ENCODE assay signal across 23 mouse cellular contexts in the genomic region with DNA sequence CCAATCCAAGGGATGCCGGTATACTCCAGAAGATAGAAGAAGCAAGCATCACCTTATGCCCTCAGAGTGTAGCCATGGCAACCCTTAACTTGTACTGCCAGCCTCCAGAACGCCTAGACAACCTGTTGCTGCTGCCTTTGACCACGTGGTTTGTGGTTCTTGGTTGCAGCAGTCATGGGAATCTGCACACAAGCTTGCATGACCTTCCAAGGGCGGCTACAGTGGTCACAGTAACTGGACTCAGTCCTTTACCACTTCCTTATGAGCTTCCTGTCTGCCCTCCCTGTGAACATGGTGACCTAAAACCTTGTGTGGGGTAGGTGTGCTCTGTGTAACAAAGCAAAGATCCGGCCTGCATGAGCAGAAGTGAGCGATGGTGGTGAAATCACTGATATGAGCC.
DNase-seq lines count a peak whose midpoint lies in the region; ATAC-seq and TF ChIP-seq lines count a peak whose summit lies in the region.
"Had no signal": no experiment of that assay in that cellular context is flagged by ENCODE, and none has a peak within 500 bp of the region (broad histone marks: within the 10 kb centered on the region; RNA-seq: fewer than 3 reads in every experiment).

No protein-coding gene starts in this region.

- H3K79me2 ChIP-seq in CH12.LX (replicated peaks; ENCODE audit: control insufficient read depth, extremely low read depth, insufficient read depth, poor library complexity, severe bottlenecking) (no peaks in the 10 kb centered on the region), macrophage (ENCODE audit: inconsistent target) (peaks cover 74% of the 10 kb centered on the region)

- in situ Hi-C loops in CH12.LX (cut with MboI; ENCODE audit: low pct_ligation_motif_present, low pct_unique_long_range_greater_than_20kb, low sequenced_read_pairs), result no loop called here

- 61% methylated on average over 6 of the region's 6 CpGs for WGBS in liver, postnatal 0 days (ENCODE audit: insufficient replicate concordance)
- WGBS in liver, embryonic 11.5 days, result 62% methylated on average over 6 of the region's 6 CpGs
- 22% methylated on average over 6 of the region's 6 CpGs for WGBS in macrophage (ENCODE audit: missing documents)
- 87% methylated on average over 6 of the region's 6 CpGs for WGBS in forebrain, embryonic 16.5 days

- H3K9ac ChIP-seq in liver, postnatal 0 days (replicated peaks), result no peak overlapping the region
- H3K9ac ChIP-seq in liver, embryonic 11.5 days (ENCODE audit: low read depth, low read length), result no peak overlapping the region
- H3K9ac ChIP-seq in CH12.LX (ENCODE audit: insufficient read depth, low read depth), result no peak overlapping the region
- H3K9ac ChIP-seq in forebrain, embryonic 16.5 days (replicated peaks; ENCODE audit: low read depth, low read length), result no peak overlapping the region
- H3K9ac ChIP-seq: hindbrain, embryonic 15.5 days; lung, embryonic 15.5 days; midbrain, embryonic 15.5 days had no signal

- no peak for TF ChIP-seq EP300 in liver, postnatal 0 days (IDR thresholded peaks at IDR 0.05; ENCODE audit: low read depth)
- no peak for TF ChIP-seq EP300 in CH12.LX (IDR thresholded peaks at IDR 0.05; ENCODE audit: low read length)

- peak; percentile 54 for ATAC-seq in liver, postnatal 0 days
- ATAC-seq in liver, embryonic 11.5 days (replicated peaks; ENCODE audit: low FRiP score), result no peak
- no peak for ATAC-seq in forebrain, embryonic 16.5 days
- ATAC-seq: midbrain, embryonic 15.5 days had no signal

- dilution Hi-C loops in CH12.LX (cut with MboI; ENCODE audit: extremely low pct_ligation_motif_present, extremely low pct_unique_long_range_greater_than_20kb, low sequenced_read_pairs), result no loop called here

- no peaks in the 10 kb centered on the region for H3K27me3 ChIP-seq in liver, postnatal 0 days (ENCODE audit: insufficient read depth, low read length)
- no peaks in the 10 kb centered on the region for H3K27me3 ChIP-seq in liver, embryonic 11.5 days (replicated peaks; ENCODE audit: control insufficient read depth, insufficient read depth, low read length)
- H3K27me3 ChIP-seq in CH12.LX (replicated peaks), result no peaks in the 10 kb centered on the region
- H3K27me3 ChIP-seq in forebrain, embryonic 16.5 days (replicated peaks; ENCODE audit: control insufficient read depth, insufficient read depth, low read length), result no peaks in the 10 kb centered on the region
- H3K27me3 ChIP-seq: hindbrain, embryonic 15.5 days; lung, embryonic 15.5 days; midbrain, embryonic 15.5 days had no signal

- H3K4me2 ChIP-seq in liver, postnatal 0 days (ENCODE audit: low read depth, low read length), result no peak overlapping the region
- no peak overlapping the region for H3K4me2 ChIP-seq in liver, embryonic 11.5 days
- H3K4me2 ChIP-seq in CH12.LX (ENCODE audit: insufficient read depth, low read depth, poor library complexity, severe bottlenecking), result no peak overlapping the region
- no peak overlapping the region for H3K4me2 ChIP-seq in forebrain, embryonic 16.5 days (ENCODE audit: low read length)
- H3K4me2 ChIP-seq: hindbrain, embryonic 15.5 days; lung, embryonic 15.5 days; midbrain, embryonic 15.5 days had no signal

- H3K9me3 ChIP-seq in liver, postnatal 0 days (ENCODE audit: low read length), result no peaks in the 10 kb centered on the region
- H3K9me3 ChIP-seq in liver, embryonic 11.5 days (ENCODE audit: control insufficient read depth, low read length), result no peaks in the 10 kb centered on the region
- H3K9me3 ChIP-seq in CH12.LX (replicated peaks; ENCODE audit: low read length), result no peaks in the 10 kb centered on the region
- H3K9me3 ChIP-seq in forebrain, embryonic 16.5 days (ENCODE audit: control insufficient read depth, low read length), result no peaks in the 10 kb centered on the region
- H3K9me3 ChIP-seq: embryonic facial prominence, embryonic 10.5 days; forebrain, embryonic 10.5 days; hindbrain, embryonic 15.5 days; limb, embryonic 10.5 days; lung, embryonic 15.5 days; midbrain, embryonic 15.5 days had no signal

- H3K27ac ChIP-seq in liver, postnatal 0 days (ENCODE audit: low read depth), result no peak overlapping the region
- no peak overlapping the region for H3K27ac ChIP-seq in liver, embryonic 11.5 days (ENCODE audit: low read depth, low read length)
- H3K27ac ChIP-seq in CH12.LX (ENCODE audit: insufficient read depth, low read depth), result no peak overlapping the region
- peak overlapping the region; percentile 15; the same call in 1 of the 2 replicates for H3K27ac ChIP-seq in macrophage
- H3K27ac ChIP-seq in forebrain, embryonic 16.5 days (ENCODE audit: low read length), result no peak overlapping the region
- H3K27ac ChIP-seq: embryonic facial prominence, embryonic 10.5 days; forebrain, embryonic 10.5 days; hindbrain, embryonic 15.5 days; layer of hippocampus, adult 2 months; limb, embryonic 10.5 days; lung, embryonic 15.5 days; midbrain, embryonic 15.5 days had no signal

- TF ChIP-seq POLR2A in CH12.LX (IDR thresholded peaks at IDR 0.05; ENCODE audit: low read depth, low read length), result no peak

- H3K4me3 ChIP-seq in liver, postnatal 0 days (ENCODE audit: low read depth, low read length), result no peak overlapping the region
- no peak overlapping the region for H3K4me3 ChIP-seq in liver, embryonic 11.5 days (ENCODE audit: low read depth, low read length)
- no peak overlapping the region for H3K4me3 ChIP-seq in CH12.LX (replicated peaks in 1 of 3; ENCODE audit: low read depth in 2 of 3, low read length in 2 of 3, poor library complexity in 1 of 3)
- no peak overlapping the region for H3K4me3 ChIP-seq in macrophage (ENCODE audit: inconsistent target)
- H3K4me3 ChIP-seq in forebrain, embryonic 16.5 days (replicated peaks; ENCODE audit: low read length), result no peak overlapping the region
- H3K4me3 ChIP-seq: embryonic facial prominence, embryonic 10.5 days; forebrain, embryonic 10.5 days; hindbrain, embryonic 15.5 days; layer of hippocampus, adult 2 months; limb, embryonic 10.5 days; lung, embryonic 15.5 days; midbrain, embryonic 15.5 days; myocyte had no signal

- no peaks in the 10 kb centered on the region for H3K36me3 ChIP-seq in liver, postnatal 0 days (replicated peaks; ENCODE audit: insufficient read depth, low read length)
- no peaks in the 10 kb centered on the region for H3K36me3 ChIP-seq in liver, embryonic 11.5 days (ENCODE audit: control insufficient read depth, insufficient read depth, low read length)
- no peaks in the 10 kb centered on the region for H3K36me3 ChIP-seq in CH12.LX (replicated peaks in 1 of 2; ENCODE audit: control insufficient read depth in 1 of 2, insufficient read depth in 1 of 2, low read length in 1 of 2)
- H3K36me3 ChIP-seq in macrophage (ENCODE audit: inconsistent target), result no peaks in the 10 kb centered on the region
- no peaks in the 10 kb centered on the region for H3K36me3 ChIP-seq in forebrain, embryonic 16.5 days (ENCODE audit: control insufficient read depth, insufficient read depth)
- H3K36me3 ChIP-seq: embryonic facial prominence, embryonic 10.5 days; forebrain, embryonic 10.5 days; hindbrain, embryonic 15.5 days; limb, embryonic 10.5 days; lung, embryonic 15.5 days; midbrain, embryonic 15.5 days had no signal

- DNase-seq in liver, postnatal 0 days, result peak; percentile 30
- DNase-seq in liver, embryonic 11.5 days (ENCODE audit: low spot score), result no peak
- peak; percentile 10 for DNase-seq in CH12.LX (ENCODE audit: extremely low read depth)
- DNase-seq in natural killer cell, adult 2 months (ENCODE audit: low spot score in 2 of 2), result peak; percentile 46 to 64
- no peak for DNase-seq in Muller cell, postnatal 12 days (ENCODE audit: inconsistent ontology term)
- DNase-seq in lung, postnatal 10 days, result no peak
- DNase-seq: adrenal gland, postnatal 36 days; cerebellum, adult 11 months; cerebellum, adult 9-11 months; gastrocnemius, postnatal 36 days; heart, postnatal 4 days; kidney, adult 8-10 months; kidney, postnatal 10 days had no signal

- no peaks in the 10 kb centered on the region for H3K4me1 ChIP-seq in liver, postnatal 0 days (ENCODE audit: insufficient read depth)
- H3K4me1 ChIP-seq in liver, embryonic 11.5 days (replicated peaks; ENCODE audit: control insufficient read depth, insufficient read depth, low read length), result peaks cover 4% of the 10 kb centered on the region; the same call in 1 of the 2 replicates
- peaks cover 5 to 8% of the 10 kb centered on the region in 2 experiments; a peak in 3 of 4 replicates for H3K4me1 ChIP-seq in CH12.LX (ENCODE audit: control insufficient read depth in 1 of 2, insufficient read depth in 2 of 2)
- H3K4me1 ChIP-seq in forebrain, embryonic 16.5 days (replicated peaks; ENCODE audit: control insufficient read depth, insufficient read depth, low read length), result peaks cover 15% of the 10 kb centered on the region
- H3K4me1 ChIP-seq: limb, embryonic 10.5 days had no signal

- TF ChIP-seq CTCF in liver, postnatal 0 days (IDR thresholded peaks at IDR 0.05; ENCODE audit: low read depth), result no peak
- no peak for TF ChIP-seq CTCF in CH12.LX (conservative IDR thresholded peaks at IDR 0.05 in 1 of 2, IDR thresholded peaks at IDR 0.05 in 1 of 2; ENCODE audit: low read depth in 2 of 2, low read length in 2 of 2)

- no peak for TF ChIP-seq RAD21 in CH12.LX (IDR thresholded peaks at IDR 0.05; ENCODE audit: low read depth, low read length)

TF ChIP-seq in CH12.LX, 34 proteins besides CTCF, POLR2A, EP300 and RAD21:
- peak; percentile 54; the same call in 1 of the 2 replicates for TF ChIP-seq MAX (IDR thresholded peaks at IDR 0.05; ENCODE audit: low read length)
- no peak for TF ChIP-seq JUN (IDR thresholded peaks at IDR 0.05; ENCODE audit: insufficient read depth, low read depth, low read length)
- 0 out of 2 replicates have a peak, but pooled peaks have one; percentile 10 for TF ChIP-seq USF1 (IDR thresholded peaks at IDR 0.05; ENCODE audit: low read depth, low read length)

Comparison
In these comparisons a context has a peak if more than half of its experiments do, and no peak if none do; other contexts are left out.
1. DNase-seq: peak in liver, postnatal 0 days (single experiment), CH12.LX (single experiment) and natural killer cell, adult 2 months (2 of 2); none in liver, embryonic 11.5 days (single experiment), Muller cell, postnatal 12 days (single experiment) and lung, postnatal 10 days (single experiment).